ENCODE assay signal across 13 mouse cellular contexts in the genomic region with DNA sequence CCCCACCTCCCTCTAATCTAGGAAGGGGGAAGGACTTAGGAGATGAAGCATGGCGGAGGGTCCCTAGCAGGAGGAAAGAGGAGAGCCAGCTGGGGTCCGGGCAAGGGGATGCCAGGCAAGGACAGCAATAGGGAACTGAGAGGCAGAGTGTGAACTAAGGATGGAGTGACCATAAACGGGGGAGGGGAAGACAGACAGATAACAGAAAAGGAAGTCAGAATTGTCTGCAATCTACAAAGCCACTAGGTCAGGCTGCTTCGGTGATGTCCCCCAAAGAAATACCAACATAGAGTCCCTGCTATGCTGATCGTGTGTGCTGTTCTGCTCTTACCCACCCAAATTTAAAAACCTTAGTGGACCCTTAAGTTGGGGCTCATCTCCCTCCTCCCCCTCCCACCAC. TPM values are rescaled to one million over a fixed set of nuclear protein-coding genes. Genes with fewer than 3 reads are reported as not detected.
DNase-seq lines count a peak whose midpoint lies in the region; ATAC-seq and TF ChIP-seq lines count a peak whose summit lies in the region.
"Had no signal": no experiment of that assay in that cellular context is flagged by ENCODE, and none has a peak within 500 bp of the region (broad histone marks: within the 10 kb centered on the region; RNA-seq: fewer than 3 reads in every experiment).

No protein-coding gene starts in this region.

- H3K4me1 ChIP-seq in liver, embryonic 11.5 days (replicated peaks; ENCODE audit: control insufficient read depth, insufficient read depth, low read length) = peaks cover 63% of the 10 kb centered on the region
- peaks cover 69% of the 10 kb centered on the region for H3K4me1 ChIP-seq in bone marrow macrophage, adult 2 months (ENCODE audit: control insufficient read depth, insufficient read depth, low read length)

- no peak for TF ChIP-seq POLR2A in bone marrow macrophage, adult 2 months (IDR thresholded peaks at IDR 0.05; ENCODE audit: borderline replicate concordance, low read depth, low read length)

- no peak overlapping the region for H3K9ac ChIP-seq in liver, embryonic 11.5 days (ENCODE audit: low read depth, low read length)

- no peak for DNase-seq in gastrocnemius, adult 2 months
- no peak for DNase-seq in gastrocnemius, postnatal 10 days
- no peak for DNase-seq in liver, embryonic 11.5 days (ENCODE audit: low spot score)
- no peak for DNase-seq in liver
- no peak for DNase-seq in cerebellum, adult 8-10 months
- DNase-seq in embryo, embryonic 10.5 days (ENCODE audit: low spot score) = no peak
- DNase-seq: kidney, postnatal 14 days; spleen, adult 18-20 months; thymus, postnatal 4 days had no signal

- intact Hi-C loops in gastrocnemius, adult 2 months (cut with DNase I) = no loop called here

- no peaks in the 10 kb centered on the region for H3K9me3 ChIP-seq in liver, embryonic 11.5 days (ENCODE audit: control insufficient read depth, low read length)

- TF ChIP-seq CTCF in gastrocnemius, adult 2 months (IDR thresholded peaks at IDR 0.05) = no peak
- TF ChIP-seq CTCF in bone marrow macrophage, adult 2 months (IDR thresholded peaks at IDR 0.05; ENCODE audit: low read depth, low read length) = no peak

- H3K27me3 ChIP-seq in liver, embryonic 11.5 days (replicated peaks; ENCODE audit: control insufficient read depth, insufficient read depth, low read length) = no peaks in the 10 kb centered on the region

- H3K27ac ChIP-seq in gastrocnemius, adult 2 months = peak overlapping the region; percentile 20; the same call in 1 of the 2 replicates
- peak overlapping the region; percentile 59 for H3K27ac ChIP-seq in liver, embryonic 11.5 days (ENCODE audit: low read depth, low read length)
- H3K27ac ChIP-seq in bone marrow macrophage, adult 2 months (ENCODE audit: insufficient read depth, low read depth, low read length) = peak overlapping the region; percentile 85
- H3K27ac ChIP-seq: hindbrain, postnatal 0 days had no signal

- WGBS in liver, embryonic 11.5 days = 33% methylated on average over 5 of the region's 5 CpGs

- H3K36me3 ChIP-seq in liver, embryonic 11.5 days (ENCODE audit: control insufficient read depth, insufficient read depth, low read length) = no peaks in the 10 kb centered on the region

- ATAC-seq in liver, embryonic 11.5 days (replicated peaks; ENCODE audit: low FRiP score) = no peak
- peak; percentile 13 for ATAC-seq in megakaryocyte, adult 5-6 weeks (ENCODE audit: poor library complexity, severe bottlenecking)
- ATAC-seq: hindbrain, postnatal 0 days had no signal

- H3K4me3 ChIP-seq in gastrocnemius, adult 2 months = no peak overlapping the region
- no peak overlapping the region for H3K4me3 ChIP-seq in liver, embryonic 11.5 days (ENCODE audit: low read depth, low read length)
- H3K4me3 ChIP-seq in bone marrow macrophage, adult 2 months (ENCODE audit: insufficient read depth, low read length) = peak overlapping the region; percentile 16; the same call in 1 of the 2 replicates
- H3K4me3 ChIP-seq: myocyte had no signal

- H3K4me2 ChIP-seq in liver, embryonic 11.5 days = peak overlapping the region; percentile 47

RNA-seq across cellular contexts. Expression of a gene that starts 13.4 kb away (rescaled TPM):
- total RNA-seq in gastrocnemius, adult 2 months (2021) = 1 to 10 TPM; 3.2 to 7.4 TPM
- total RNA-seq in gastrocnemius, postnatal 10 days (2021) = 10 to 100 TPM; 38.3 to 41.8 TPM
- 132 and 155 TPM in 2 replicates for polyA plus RNA-seq in liver, embryonic 11.5 days (2014; fragmentation: Nextera tagmentation; extraction: Ambion mirVana)
- 472 and 492 TPM in 2 replicates for polyA plus RNA-seq in bone marrow macrophage, adult 2 months (2012; ENCODE audit: insufficient read depth, insufficient read length, missing spikeins)
- total RNA-seq in megakaryocyte, adult 5-6 weeks (2015) = 526 and 619 TPM in 2 replicates
- total RNA-seq in megakaryocyte, adult 5-6 weeks (2017) = 490 and 532 TPM in 2 replicates

RNA-seq across cellular contexts. Expression of a gene that starts 35.1 kb away (rescaled TPM):
- 1 to 10 TPM in 1 of 2 experiments, under 1 TPM in 1; 0.71 to 1.1 TPM for total RNA-seq in gastrocnemius, adult 2 months (2021)
- total RNA-seq in gastrocnemius, postnatal 10 days (2021) = 1 to 10 TPM; 2.9 to 3.9 TPM
- polyA plus RNA-seq in liver, embryonic 11.5 days (2014; fragmentation: Nextera tagmentation; extraction: Ambion mirVana) = 9.1 TPM in 2 replicates
- polyA plus RNA-seq in bone marrow macrophage, adult 2 months (2012; ENCODE audit: insufficient read depth, insufficient read length, missing spikeins) = 7.6 and 8.3 TPM in 2 replicates
- total RNA-seq in megakaryocyte, adult 5-6 weeks (2015) = 2.7 and 5.5 TPM in 2 replicates
- total RNA-seq in megakaryocyte, adult 5-6 weeks (2017) = 8.5 and 9.2 TPM in 2 replicates

RNA-seq across cellular contexts. Expression of a gene that starts 48.8 kb away (rescaled TPM):
- total RNA-seq in gastrocnemius, adult 2 months (2021) = 1 to 10 TPM; 3.0 to 3.3 TPM
- total RNA-seq in gastrocnemius, postnatal 10 days (2021) = 1 to 10 TPM; 4.7 to 5.2 TPM
- polyA plus RNA-seq in liver, embryonic 11.5 days (2014; fragmentation: Nextera tagmentation; extraction: Ambion mirVana) = 9.5 and 10.3 TPM in 2 replicates
- 5.4 and 6.5 TPM in 2 replicates for polyA plus RNA-seq in bone marrow macrophage, adult 2 months (2012; ENCODE audit: insufficient read depth, insufficient read length, missing spikeins)
- 2.2 and 2.6 TPM in 2 replicates for total RNA-seq in megakaryocyte, adult 5-6 weeks (2015)
- 2.9 and 4.3 TPM in 2 replicates for total RNA-seq in megakaryocyte, adult 5-6 weeks (2017)

Comparison
In these comparisons a context has a peak if more than half of its experiments do, and no peak if none do; other contexts are left out.
1. H3K27ac ChIP-seq: peak in every context shown above with its lines; median percentile 85 in bone marrow macrophage, adult 2 months; 59 in liver, embryonic 11.5 days; 20 in gastrocnemius, adult 2 months.
2. RNA of a gene that starts 13.4 kb away (total RNA-seq): 490 to 619 TPM in megakaryocyte, adult 5-6 weeks; 38.3 to 41.8 TPM in gastrocnemius, postnatal 10 days and 3.2 to 7.4 TPM in gastrocnemius, adult 2 months; every median in the first group is over 10 times any median in the second.